Mouse (Mus musculus) c-Kit-negative CD71-positive TER-119-positive erythroid progenitor cells, embryonic 14.5 days (primary cell): ENCODE data around the gene Calu.
"Not testable (repeated sequence)": the region's sequence is repeated elsewhere in the genome, so short reads cannot be mapped to it uniquely, and the experiment has no call there.

Experiments used
- DNase-seq: peaks from one replicate; pipeline ENCODE4 v3.0.0-alpha.2; 2013; ENCODE audit warnings: low read depth, low spot score

Calu gene

DNA sequence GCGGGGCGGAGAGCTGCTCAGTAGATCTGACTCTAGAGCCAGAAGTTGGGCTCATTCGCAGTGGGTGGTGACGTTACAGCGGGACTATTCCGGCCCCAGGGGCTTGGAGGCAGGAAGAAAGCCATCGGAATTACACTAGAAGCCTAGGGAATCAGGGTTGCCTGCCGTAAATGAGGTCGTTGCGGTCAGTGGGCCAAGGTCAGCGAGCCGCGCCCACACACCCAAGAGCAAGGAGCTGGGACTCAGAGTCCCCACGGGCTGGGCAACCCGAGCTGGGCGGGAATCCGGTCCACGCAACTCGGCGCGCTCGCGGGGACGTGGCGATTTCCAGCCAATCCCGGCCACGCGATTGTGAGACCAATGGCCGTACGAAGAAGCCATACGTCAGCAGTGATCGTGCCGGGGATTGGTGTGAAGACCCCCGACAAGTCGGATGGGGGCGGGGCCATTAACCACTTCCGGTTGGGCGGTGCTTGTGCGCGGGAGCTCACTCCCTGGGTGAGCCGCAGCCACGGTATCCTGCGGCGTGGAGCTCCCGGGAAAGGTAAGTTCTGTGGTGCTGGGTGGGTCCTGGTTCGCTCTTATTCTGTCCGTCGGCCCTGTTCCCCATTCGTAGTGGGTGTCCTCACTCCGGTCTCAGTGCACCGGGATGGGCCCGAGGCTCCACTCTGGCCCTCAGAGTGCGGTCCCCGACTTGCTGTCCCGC is at the start of gene Calu:
TSS of gene Calu (plus strand) at position 405 of the 706 bp plus-strand sequence.
- DNase-seq = peak; percentile 96

DNA sequence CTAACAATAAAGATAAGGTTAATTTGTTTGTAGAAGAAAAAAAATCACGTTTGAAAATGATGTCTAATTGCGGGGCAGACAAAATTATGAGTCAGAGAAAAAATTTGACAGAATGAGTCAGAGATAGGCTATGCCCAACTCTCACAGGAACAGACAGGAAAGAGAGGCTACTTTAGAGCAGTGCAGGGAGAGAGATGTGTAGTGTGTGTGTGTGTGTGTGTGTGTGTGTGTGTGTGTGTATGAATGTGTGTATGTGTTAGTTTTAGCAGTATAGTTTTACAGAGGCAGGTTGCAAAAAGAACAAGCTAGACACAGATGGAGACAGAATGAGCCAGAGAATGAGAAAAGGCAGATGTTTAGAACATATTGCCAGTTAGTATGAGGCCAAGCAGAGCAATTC is 48.8 kb upstream of the Calu start:
- no peak for DNase-seq

DNA sequence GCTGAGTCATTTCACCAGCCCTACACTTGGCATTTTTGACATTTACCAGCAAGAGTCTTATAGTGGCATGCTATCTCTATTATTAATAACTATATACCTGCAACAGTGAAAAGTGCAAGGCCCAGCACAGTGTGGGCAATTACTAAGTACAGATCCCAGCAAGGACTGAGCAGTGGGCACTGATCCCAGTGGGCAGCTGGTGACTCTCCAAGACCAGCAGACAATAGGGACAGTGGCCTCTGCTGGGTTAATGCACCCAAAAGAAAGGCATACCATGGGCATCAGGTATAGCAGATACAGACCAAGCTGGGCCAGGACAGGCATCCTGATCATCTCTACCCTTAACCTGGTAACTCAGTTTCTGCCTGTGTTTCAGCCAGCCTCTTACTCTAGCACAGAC is 44.6 kb upstream of the Calu start:
- no peak for DNase-seq

DNA sequence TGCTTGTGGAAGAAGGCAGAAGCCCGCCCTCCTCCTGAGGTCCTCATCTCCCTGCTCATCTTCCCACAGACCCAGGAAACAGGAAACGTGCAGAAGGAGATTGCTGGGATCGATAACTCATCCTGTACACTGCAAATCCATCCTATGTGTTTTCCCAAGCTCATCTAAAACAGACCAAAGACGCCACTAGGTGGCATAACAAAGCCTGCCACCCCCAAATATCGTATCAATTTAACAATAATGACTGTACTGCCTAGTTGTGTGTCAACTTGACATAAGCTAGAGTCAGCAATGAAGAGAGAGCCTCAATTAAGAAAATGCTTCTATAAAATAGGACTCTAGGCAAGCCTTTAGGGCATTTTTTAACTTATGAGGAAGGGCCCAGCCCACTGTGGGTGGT is 44.1 kb upstream of the Calu start:
- no peak for DNase-seq

DNA sequence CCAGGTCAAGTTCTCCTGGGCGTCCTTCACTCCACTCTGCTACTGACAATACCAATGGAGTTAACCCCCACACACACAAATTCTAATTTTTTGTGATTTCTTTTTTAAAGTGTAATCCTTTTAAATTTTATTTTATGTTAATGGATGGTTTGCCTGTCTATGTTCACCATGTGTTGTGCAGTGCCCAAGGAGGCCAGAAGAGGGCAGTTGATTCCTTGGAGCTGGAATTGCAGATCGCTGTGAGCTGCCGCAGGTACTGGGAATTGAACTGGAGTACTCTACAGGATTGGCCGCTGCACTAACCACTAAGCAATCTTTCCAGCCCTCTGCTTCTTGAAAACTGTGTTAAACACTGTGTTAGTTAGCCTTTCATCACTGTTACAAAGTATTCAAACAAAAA is 42.4 kb upstream of the Calu start:
- DNase-seq = no peak

DNA sequence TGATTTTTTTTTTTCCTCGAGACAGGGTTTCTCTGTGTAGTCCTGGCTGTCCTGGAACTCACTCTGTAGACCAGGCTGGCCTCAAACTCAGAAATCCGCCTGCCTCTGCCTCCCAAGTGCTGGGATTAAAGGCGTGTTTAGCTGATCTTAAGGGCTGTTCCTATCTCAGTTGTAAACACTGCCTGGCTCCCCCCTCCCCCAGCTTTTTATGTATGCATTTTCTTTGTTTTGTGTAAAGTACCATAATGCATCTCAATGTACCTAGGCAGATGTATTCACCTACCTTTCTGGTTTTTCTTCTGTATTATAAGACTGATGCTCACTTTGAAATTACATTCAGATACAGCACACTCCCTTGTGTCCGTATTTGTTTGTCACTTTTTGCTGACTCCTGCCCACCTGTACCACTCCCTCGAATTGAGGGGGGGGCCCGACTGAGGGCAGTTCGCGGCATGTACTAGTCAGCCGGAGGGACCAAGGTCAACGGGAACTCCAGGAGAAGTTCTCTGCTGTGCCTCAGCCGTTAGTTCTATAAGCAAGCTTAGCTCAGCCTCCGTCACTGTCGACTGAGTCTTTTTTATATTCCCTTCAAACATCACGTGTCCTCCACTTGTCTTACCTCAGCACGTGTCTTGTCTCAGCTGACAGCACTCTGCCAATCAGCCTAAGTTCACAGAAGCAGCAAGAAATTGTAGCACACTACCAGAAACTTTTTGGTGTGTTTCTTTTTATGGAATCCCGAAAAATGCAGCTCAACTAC is 38.8 kb upstream of the Calu start:
- no peak for DNase-seq

DNA sequence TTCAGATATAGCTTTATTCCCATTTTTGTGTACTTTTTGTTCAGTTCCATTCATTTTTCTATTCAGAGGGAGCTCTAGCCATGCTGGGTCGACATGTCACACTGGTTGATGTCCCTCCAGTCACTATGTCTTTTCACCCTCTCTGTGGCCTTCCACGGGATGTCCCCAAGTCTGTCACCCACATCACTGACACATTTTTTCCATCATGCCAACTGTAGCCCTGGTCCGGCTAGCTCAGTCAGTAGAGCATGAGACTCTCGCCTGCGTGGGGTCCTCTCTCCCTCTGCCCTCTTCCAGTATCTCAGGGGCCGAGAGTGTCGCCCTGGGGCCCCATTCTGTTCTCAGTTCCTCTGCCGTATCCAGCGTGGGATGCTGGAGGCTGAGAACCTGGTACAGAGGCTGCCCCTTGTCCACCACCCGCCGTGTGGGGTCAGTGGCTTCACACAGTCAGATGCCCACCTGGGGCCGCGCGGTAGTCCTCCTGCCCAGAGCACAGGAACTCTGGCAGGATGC is 34.1 kb upstream of the Calu start:
- no peak for DNase-seq

DNA sequence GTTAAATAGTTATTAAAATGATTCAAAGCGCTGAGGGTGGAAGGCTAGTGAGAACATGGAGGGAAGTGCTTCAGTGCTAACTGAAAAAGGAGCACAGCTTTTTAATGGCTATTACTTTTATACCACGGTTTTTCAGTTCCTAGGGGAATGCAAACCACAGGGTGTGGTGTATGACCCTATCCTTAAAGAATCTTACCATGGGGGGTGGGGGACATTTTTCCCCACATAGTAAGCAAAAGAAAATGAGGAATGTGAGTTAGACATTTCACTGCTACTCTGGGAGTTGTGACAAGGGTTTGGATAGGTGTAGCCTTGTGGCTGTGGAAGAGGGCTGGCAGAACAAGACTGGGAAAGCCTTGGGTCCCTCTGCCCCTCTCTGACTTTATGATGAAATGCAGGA is 30.6 kb upstream of the Calu start:
- no peak for DNase-seq

DNA sequence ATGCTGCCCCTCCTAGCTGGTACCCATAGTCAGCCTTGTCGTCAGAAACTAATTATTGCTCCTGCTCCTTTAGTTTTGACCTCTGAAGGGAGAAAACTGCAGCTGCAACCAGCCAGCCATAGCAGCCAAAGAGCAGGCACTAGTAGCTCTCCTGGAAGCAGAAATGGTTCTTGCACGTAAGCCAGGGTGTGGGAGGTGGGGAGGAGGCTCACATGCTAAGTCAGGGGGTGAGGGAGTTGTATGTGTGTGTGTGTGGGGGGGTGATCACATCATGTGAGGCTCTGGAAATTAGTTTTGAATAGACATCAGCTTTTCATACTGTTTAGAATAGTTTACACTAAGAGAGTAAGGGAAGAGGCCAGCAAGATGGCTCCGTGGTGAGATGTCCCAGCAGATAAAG is 29.9 kb upstream of the Calu start:
- DNase-seq = no peak

DNA sequence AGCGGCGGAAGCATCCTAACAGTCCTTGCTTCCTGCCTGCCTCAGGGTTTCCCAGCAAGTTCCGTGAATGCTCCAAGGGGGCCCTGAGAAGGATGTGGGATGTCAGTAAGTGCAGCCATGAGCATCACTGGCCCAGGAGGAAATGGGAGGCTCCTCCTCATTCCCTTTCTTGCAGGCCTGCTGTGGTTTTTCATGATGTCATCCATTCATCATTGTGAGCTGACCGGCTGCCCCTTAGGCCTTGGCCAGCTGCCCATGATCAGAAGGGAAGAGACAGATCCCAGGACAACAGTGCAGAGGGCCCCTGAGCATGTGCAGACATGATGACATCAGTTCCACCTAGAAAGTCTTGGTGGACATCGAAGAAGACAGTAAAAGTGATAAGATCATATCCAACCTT is 29.0 kb upstream of the Calu start, which contains the start of gene Fam71f1:
TSS of gene Fam71f1 (plus strand) at position 262 of the 400 bp plus-strand sequence.
- no peak for DNase-seq

DNA sequence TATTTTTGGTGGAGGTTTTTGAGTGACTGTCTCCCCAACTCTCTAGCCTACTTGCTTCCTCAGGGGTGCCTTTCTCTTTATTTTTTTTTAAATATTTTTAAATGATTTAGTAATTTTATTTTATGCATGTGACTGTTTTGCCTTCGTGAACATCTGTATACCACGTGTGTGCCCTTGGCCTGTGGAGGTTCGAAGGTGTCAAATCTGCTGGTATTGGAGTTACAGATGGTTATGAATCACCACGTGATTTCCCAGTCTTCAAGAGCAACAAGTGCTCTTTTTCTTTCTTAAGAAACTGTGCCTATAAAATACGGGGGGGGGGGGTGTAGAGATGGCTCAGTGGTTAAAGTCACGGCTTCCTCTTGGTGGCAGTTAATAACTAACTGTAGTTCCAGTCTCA is 26.3 kb upstream of the Calu start:
- no peak for DNase-seq

DNA sequence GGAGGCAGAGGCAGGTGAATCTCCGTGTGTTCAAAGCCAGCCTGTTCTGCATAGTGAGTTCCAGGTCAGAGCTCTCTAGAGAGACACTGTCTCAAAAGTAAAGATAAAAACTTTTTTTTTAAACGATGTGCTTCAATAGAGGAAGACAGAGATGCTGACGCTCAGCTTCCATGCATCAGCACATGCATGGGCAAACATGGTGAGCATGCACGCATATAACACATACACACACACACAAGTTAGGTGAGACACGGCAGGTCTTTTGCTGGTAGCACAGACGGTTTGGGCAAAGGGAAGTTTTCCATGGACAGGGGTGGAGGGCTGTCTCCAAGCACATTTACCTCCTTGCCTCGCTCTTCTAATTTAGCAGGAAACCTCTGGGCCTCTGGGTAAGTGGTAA is 25.7 kb upstream of the Calu start:
- no peak for DNase-seq

DNA sequence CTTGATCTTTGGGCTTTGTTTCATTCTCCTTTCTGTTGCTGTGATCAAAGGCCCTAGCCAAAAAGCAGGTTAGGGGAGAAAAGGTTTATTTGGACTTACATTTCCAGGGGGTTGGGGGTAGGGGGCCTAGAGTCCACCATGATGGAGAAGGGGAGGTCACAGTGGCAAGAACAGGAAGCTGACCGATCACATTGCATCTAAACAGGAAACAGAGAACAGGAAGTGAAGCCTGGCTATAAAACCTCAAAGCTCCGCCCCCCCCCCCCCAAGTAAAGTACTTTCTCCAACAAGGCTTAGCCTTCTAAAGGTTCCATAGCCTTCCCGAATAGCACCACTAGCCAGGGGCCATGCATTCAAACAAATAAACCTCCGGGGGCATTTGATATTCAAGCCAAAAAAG is 25.1 kb upstream of the Calu start:
- no peak for DNase-seq

DNA sequence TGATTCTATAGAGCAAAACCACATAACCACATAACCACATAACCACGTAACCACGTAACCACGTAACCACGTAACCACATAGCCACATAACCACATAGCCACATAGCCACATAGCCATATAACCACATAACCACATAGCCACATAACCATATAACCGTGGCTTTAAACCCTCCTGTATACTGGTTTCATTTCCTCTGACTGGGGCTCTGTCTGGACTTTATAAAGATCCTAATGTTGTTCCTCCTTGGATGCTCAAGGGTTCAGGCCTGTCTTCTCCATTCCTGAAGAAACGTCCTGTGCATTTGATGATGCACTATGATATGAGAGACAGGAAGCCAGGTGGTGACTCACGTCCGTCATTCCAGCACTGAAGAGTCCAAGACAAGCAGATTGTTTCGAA is 20.9 kb upstream of the Calu start:
- DNase-seq = no peak

DNA sequence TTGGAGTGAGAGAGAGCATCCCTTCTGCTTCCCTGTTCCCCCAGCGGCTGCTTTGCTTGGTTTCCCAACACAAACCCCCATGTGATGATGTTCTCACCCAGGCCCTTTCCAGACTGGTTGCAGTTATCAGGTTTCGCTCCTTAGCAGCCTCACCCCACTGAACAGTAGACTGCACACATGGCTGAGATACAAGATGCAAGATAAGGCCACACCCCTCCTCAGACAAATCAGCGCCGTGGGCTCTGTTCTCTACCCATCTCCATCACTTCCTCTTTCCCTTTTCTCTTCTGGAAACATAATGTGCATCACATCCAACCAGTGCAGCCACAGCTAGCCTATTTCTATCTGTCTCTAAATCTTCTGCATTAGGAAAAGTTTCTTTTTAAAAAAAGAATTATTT is 18.4 kb upstream of the Calu start:
- no peak for DNase-seq

DNA sequence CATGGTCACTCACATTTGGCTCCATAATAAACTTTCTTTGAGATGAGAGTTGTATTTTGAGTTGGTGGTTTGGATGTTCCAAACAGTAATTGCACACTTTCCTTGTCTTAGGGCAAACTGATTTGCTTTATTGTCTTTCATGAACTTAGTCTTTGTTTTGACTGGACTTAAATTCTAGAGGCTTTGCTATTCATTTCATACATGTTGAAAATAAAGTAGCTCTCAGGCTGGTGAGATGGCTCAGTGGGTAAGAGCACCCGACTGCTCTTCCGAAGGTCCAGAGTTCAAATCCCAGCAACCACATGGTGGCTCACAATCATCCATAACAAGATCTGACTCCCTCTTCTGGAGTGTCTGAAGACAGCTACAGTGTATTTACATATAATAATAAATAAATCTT is 1.4 kb upstream of the Calu start:
- not testable (repeated sequence) for DNase-seq

DNA sequence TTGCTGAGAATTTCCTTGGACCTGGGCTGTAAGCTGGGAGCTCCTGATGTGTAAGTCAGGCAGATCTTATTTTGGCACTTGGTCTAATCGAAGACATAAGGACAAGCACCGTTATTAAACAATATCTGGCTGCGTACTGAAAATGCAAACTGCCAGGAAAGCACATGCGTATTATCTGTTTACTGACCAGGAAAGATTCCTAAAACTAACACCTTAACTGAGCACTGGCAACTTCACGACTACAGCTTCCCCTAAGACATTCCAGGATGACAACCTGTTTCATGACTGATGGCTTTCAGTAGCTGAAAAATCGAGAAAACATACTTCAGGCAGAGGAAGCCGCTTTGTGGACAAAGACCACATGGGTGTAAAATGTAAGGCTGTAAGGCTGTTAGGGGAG is 680 bp upstream of the Calu start:
- DNase-seq = no peak

DNA sequence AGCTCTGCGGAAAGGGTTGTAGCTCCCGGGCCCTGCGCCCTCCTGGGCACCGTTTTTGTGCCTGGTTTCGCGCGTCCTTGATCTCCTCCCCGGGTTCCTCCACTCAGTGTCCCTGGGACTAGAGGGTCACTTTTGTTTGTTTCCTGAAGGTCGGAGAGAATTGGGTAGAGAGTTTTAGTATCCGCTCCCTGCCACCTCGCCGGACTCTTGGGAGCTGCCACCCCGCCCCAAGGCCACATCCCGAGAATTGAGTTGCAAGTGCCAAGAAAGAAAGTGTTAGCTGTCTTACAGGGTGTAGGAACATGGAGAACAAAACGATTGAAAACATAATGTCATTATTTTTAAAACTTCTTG is 479 bp downstream of the Calu start:
- no peak for DNase-seq

DNA sequence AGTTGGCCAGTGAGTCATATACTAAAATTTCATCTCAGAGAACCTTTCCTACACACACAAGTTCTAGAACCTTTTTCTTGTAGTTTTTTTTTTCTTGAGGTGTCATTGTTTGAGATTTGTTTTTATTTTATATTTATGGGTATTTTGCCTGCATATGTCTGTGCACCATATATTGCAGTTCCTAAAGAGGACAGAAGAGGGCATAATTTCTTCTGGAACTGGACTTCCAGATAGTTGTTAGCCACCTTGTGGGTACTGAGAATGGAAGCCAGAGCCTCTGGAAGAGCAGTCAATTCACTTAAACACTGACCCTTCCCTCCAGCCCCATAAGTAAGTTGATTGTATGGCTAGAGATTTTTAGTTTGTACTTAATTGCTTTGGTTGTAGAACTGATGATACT is 3.7 kb downstream of the Calu start:
- DNase-seq = peak; percentile 38

DNA sequence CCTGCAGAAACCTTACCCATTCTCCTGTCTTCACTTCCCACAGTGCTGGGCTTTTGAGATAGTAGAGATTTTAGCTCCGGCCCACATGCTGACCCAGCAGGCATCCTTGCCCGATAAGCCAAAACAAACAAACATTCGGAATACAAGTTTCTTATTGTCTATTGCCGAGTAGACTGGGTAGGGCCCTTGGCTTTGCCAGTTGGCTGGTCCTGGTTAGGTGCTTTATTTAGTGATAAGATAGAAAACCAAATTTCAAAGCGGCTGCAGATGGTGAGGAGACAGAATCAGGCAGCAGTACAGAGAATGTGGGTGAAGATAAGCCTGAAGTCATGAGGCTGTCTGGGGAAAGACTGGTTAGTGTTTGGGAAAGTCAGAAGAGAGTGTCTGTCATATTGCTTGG is 4.9 kb downstream of the Calu start:
- DNase-seq = no peak

DNA sequence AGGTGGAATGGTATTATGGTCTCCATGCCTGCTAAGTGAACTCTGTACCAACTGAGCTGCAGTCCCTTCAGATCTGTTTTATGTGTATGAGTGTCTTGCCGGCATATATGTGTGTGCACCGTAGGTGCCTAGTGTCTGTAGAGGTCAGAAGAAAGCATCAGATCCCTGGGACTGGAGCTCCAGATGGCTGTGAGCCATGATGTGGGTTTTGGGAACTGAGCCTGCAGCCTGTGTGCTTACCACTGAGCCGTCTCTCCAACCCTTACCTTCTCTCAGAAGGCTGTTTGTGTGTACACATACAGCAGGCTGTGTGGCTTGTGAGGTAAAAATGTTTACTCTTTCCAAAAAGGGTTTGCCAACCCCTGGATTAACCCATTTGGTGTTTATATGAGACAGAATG is 11.5 kb downstream of the Calu start:
- DNase-seq = no peak

DNA sequence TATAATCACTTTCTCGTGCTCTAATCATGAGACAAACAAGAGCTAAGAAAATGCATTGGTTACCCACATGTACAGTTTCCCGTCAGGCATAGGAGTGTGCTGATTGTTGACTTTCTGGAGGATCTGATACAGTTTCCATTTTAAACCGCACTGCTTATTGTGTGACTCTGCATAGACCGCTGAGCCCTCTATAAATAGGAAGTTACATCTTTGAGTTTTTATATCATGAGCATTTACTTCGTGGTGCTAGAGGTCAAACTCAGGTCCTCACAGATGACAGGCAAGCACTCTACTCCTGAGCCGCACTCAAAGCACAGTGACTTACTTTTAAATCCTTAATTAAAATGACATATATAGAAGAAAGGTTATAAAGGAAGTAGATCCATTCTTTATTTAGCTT is 12.3 kb downstream of the Calu start:
- no peak for DNase-seq
